Mouse (Mus musculus) megakaryocyte, embryonic 14.5 days (primary cell): ENCODE results near the gene Plekho1. TPM values are rescaled to one million over a fixed set of nuclear protein-coding genes. Genes with fewer than 3 reads are reported as not detected.
"Not testable (repeated sequence)": the region's sequence is repeated elsewhere in the genome, so short reads cannot be mapped to it uniquely, and the experiment has no call there.

ENCODE experiments used
- H3K27me3 ChIP-seq: replicated peaks from 2 replicates; pipeline ENCODE3; 2012; ENCODE audit warnings: inconsistent platforms
- H3K36me3 ChIP-seq: replicated peaks from 2 replicates; pipeline ENCODE3; 2012; ENCODE audit warnings: low read length, inconsistent platforms, mixed read lengths
- H3K4me1 ChIP-seq: 2 replicates; pipeline ENCODE4 v1.6.1; 2012; ENCODE audit warnings: inconsistent platforms
- H3K4me3 ChIP-seq: replicated peaks from 2 replicates; pipeline ENCODE3; 2012; ENCODE audit warnings: moderate library complexity, mild to moderate bottlenecking, inconsistent platforms
- H3K9me3 ChIP-seq: 2 replicates; pipeline ENCODE4 v1.6.1; 2012; ENCODE audit warnings: inconsistent platforms
- FLI1 ChIP-seq: IDR thresholded peaks from 2 replicates; pipeline ENCODE4 v1.6.1; 2012; ENCODE audit warnings: low read length, inconsistent platforms, mixed read lengths
- GATA1 ChIP-seq: IDR thresholded peaks from 3 replicates; pipeline ENCODE4 v1.6.1; 2012; ENCODE audit warnings: mixed read lengths, low read length, inconsistent platforms, borderline replicate concordance
- polyA plus RNA-seq: library from polyadenylated mRNA; stranded (reverse); fragments of >175 nt; gene quantifications from 2 replicates; pipeline ENCODE4 v1.2.3, GENCODE M21; 2012; ENCODE audit warnings: low replicate concordance; ENCODE audit not compliant: insufficient read depth

Gene Plekho1
- polyA plus RNA-seq: 556 and 663 TPM in 2 replicates

GRCm38 (mm10) chr3:95995802-95996428 is at the start of gene Plekho1:
TSS of gene Plekho1 (minus strand) at chr3:95996001.
- H3K4me1 ChIP-seq: peaks cover 88% of the 10 kb centered on the region
- no peaks in the 10 kb centered on the region for H3K9me3 ChIP-seq
- peaks cover 55% of the 10 kb centered on the region for H3K36me3 ChIP-seq
- H3K4me3 ChIP-seq: peak within 1 kb of the TSS; percentile 94
- H3K27me3 ChIP-seq: no peaks in the 10 kb centered on the region
- no peak for TF ChIP-seq FLI1
- TF ChIP-seq GATA1: no peak

GRCm38 (mm10) chr3:96044559-96044958 is 48.8 kb upstream of the Plekho1 start:
- H3K4me1 ChIP-seq, H3K27me3 ChIP-seq, H3K4me3 ChIP-seq, H3K9me3 ChIP-seq: not testable (repeated sequence)
- H3K36me3 ChIP-seq: peaks cover 67% of the 10 kb centered on the region

- Histone ChIP-seq H3K9me3 (no peaks in the 10 kb centered on the region), H3K27me3 (no peaks in the 10 kb centered on the region), H3K36me3 (peaks cover 73% of the 10 kb centered on the region), H3K4me3 (no peak overlapping the region), H3K4me1 (peaks cover 4% of the 10 kb centered on the region; the same call in 1 of the 2 replicates)
- TF ChIP-seq GATA1 (no peak), FLI1 (no peak)
Measured at GRCm38 (mm10) chr3:96043104-96043503, 47.3 kb upstream of the Plekho1 start.

- H3K4me3 ChIP-seq: no peak overlapping the region
Measured at GRCm38 (mm10) chr3:96041079-96041478, 45.3 kb upstream of the Plekho1 start.

GRCm38 (mm10) chr3:96040663-96041006 is 44.8 kb upstream of the Plekho1 start:
- Histone ChIP-seq H3K4me1 (peaks cover 4% of the 10 kb centered on the region; the same call in 1 of the 2 replicates), H3K36me3 (peaks cover 67% of the 10 kb centered on the region), H3K4me3 (no peak overlapping the region), H3K9me3 (no peaks in the 10 kb centered on the region), H3K27me3 (no peaks in the 10 kb centered on the region)
- no peak for TF ChIP-seq FLI1
- no peak for TF ChIP-seq GATA1

More at GRCm38 (mm10) chr3:96041079-96041478, 45.3 kb upstream of the Plekho1 start:
- Histone ChIP-seq H3K4me1 (peaks cover 4% of the 10 kb centered on the region; the same call in 1 of the 2 replicates), H3K36me3 (peaks cover 68% of the 10 kb centered on the region), H3K9me3 (no peaks in the 10 kb centered on the region), H3K27me3 (no peaks in the 10 kb centered on the region)
- TF ChIP-seq GATA1 (no peak), FLI1 (no peak)

- no peaks in the 10 kb centered on the region for H3K9me3 ChIP-seq
- no peaks in the 10 kb centered on the region for H3K27me3 ChIP-seq
- peaks cover 67% of the 10 kb centered on the region for H3K36me3 ChIP-seq
- no peak overlapping the region for H3K4me3 ChIP-seq
- peaks cover 4% of the 10 kb centered on the region; the same call in 1 of the 2 replicates for H3K4me1 ChIP-seq
- TF ChIP-seq GATA1 (no peak), FLI1 (no peak)
Measured at GRCm38 (mm10) chr3:96039857-96040662, 44.3 kb upstream of the Plekho1 start.

- no peak for TF ChIP-seq GATA1
- no peak for TF ChIP-seq FLI1
- Histone ChIP-seq H3K4me3 (no peak overlapping the region), H3K27me3 (no peaks in the 10 kb centered on the region), H3K36me3 (peaks cover 75% of the 10 kb centered on the region), H3K9me3 (no peaks in the 10 kb centered on the region), H3K4me1 (peaks cover 4% of the 10 kb centered on the region; the same call in 1 of the 2 replicates)
Measured at GRCm38 (mm10) chr3:96038851-96039250, 43.0 kb upstream of the Plekho1 start.

GRCm38 (mm10) chr3:96038156-96038555 is 42.4 kb upstream of the Plekho1 start:
- Histone ChIP-seq H3K9me3 (no peaks in the 10 kb centered on the region), H3K27me3 (no peaks in the 10 kb centered on the region), H3K36me3 (peaks cover 81% of the 10 kb centered on the region), H3K4me1 (peaks cover 10% of the 10 kb centered on the region), H3K4me3 (no peak overlapping the region)
- no peak for TF ChIP-seq FLI1
- no peak for TF ChIP-seq GATA1

GRCm38 (mm10) chr3:96036796-96037195 is 41.0 kb upstream of the Plekho1 start:
- Histone ChIP-seq H3K4me3 (no peak overlapping the region), H3K27me3 (no peaks in the 10 kb centered on the region), H3K9me3 (no peaks in the 10 kb centered on the region), H3K36me3 (peaks cover 77% of the 10 kb centered on the region), H3K4me1 (peaks cover 24% of the 10 kb centered on the region)
- TF ChIP-seq GATA1 (no peak), FLI1 (no peak)

- peaks cover 29% of the 10 kb centered on the region for H3K4me1 ChIP-seq
- no peaks in the 10 kb centered on the region for H3K9me3 ChIP-seq
- peak overlapping the region; percentile 38 for H3K4me3 ChIP-seq
- TF ChIP-seq FLI1 (no peak), GATA1 (no peak)
- H3K36me3 ChIP-seq: peaks cover 67% of the 10 kb centered on the region
- no peaks in the 10 kb centered on the region for H3K27me3 ChIP-seq
Measured at GRCm38 (mm10) chr3:96033046-96033445, 37.2 kb upstream of the Plekho1 start.
